Comparison of ENCODE assay signal across 13 mouse cellular contexts in the genomic region with DNA sequence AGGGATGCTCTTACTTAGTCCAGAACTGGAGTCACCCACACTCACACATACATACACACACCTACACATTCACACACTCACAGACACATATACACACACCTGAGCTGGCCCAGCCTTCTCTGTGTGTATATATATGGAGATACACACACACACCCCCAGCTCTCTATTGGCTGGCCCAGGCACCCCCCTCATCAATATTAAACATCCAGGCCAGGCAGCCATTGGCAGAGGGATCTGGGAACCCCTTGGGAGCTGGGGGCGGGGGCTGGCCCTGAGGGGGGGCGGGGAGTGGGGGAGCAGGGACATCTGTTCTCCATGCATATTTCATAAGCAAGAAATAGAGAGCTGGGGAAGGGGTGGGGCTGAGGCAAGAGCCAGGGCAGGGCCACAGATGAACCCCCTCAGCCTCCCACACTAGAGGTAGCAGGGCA. TPM values are rescaled to one million over a fixed set of nuclear protein-coding genes. Genes with fewer than 3 reads are reported as not detected.
DNase-seq lines count a peak whose midpoint lies in the region; ATAC-seq lines count a peak whose summit lies in the region.
"Had no signal": no experiment of that assay in that cellular context is flagged by ENCODE, and none has a peak within 500 bp of the region (broad histone marks: within the 10 kb centered on the region; RNA-seq: fewer than 3 reads in every experiment).

A gene (minus strand): TSS at position 83 of the 431 bp plus-strand sequence.

- peak within 1 kb of the TSS; percentile 65; the same call in 1 of the 2 replicates for H3K27ac ChIP-seq in forebrain, embryonic 10.5 days
- peak within 1 kb of the TSS; percentile 56 for H3K27ac ChIP-seq in hindbrain, embryonic 15.5 days (replicated peaks)
- peak within 1 kb of the TSS; percentile 89 for H3K27ac ChIP-seq in neural tube, embryonic 13.5 days (replicated peaks)
- no peak within 1 kb of the TSS for H3K27ac ChIP-seq in liver, embryonic 11.5 days (ENCODE audit: low read depth, low read length)
- no peak within 1 kb of the TSS for H3K27ac ChIP-seq in heart, embryonic 12.5 days (ENCODE audit: poor library complexity, severe bottlenecking)
- H3K27ac ChIP-seq: stomach, embryonic 15.5 days had no signal

- peak within 1 kb of the TSS; percentile 54 for H3K4me3 ChIP-seq in forebrain, embryonic 10.5 days
- H3K4me3 ChIP-seq in hindbrain, embryonic 15.5 days = peak within 1 kb of the TSS; percentile 25
- peak within 1 kb of the TSS; percentile 50 for H3K4me3 ChIP-seq in neural tube, embryonic 13.5 days
- H3K4me3 ChIP-seq in liver, embryonic 11.5 days (ENCODE audit: low read depth, low read length) = no peak within 1 kb of the TSS
- H3K4me3 ChIP-seq in heart, embryonic 12.5 days = no peak within 1 kb of the TSS
- H3K4me3 ChIP-seq: stomach, embryonic 15.5 days had no signal

- peak within 1 kb of the TSS; percentile 30 for H3K4me2 ChIP-seq in hindbrain, embryonic 15.5 days
- peak within 1 kb of the TSS; percentile 86 for H3K4me2 ChIP-seq in neural tube, embryonic 13.5 days
- no peak within 1 kb of the TSS for H3K4me2 ChIP-seq in liver, embryonic 11.5 days
- no peak within 1 kb of the TSS for H3K4me2 ChIP-seq in heart, embryonic 12.5 days
- H3K4me2 ChIP-seq: stomach, embryonic 15.5 days had no signal

- H3K36me3 ChIP-seq in forebrain, embryonic 10.5 days (replicated peaks) = no peaks in the 10 kb centered on the region
- no peaks in the 10 kb centered on the region for H3K36me3 ChIP-seq in hindbrain, embryonic 15.5 days
- H3K36me3 ChIP-seq in neural tube, embryonic 13.5 days = no peaks in the 10 kb centered on the region
- no peaks in the 10 kb centered on the region for H3K36me3 ChIP-seq in liver, embryonic 11.5 days (ENCODE audit: control insufficient read depth, insufficient read depth, low read length)
- H3K36me3 ChIP-seq in heart, embryonic 12.5 days = no peaks in the 10 kb centered on the region
- H3K36me3 ChIP-seq: stomach, embryonic 15.5 days had no signal

- peaks cover 54% of the 10 kb centered on the region for H3K4me1 ChIP-seq in forebrain, embryonic 10.5 days
- peaks cover 22% of the 10 kb centered on the region for H3K4me1 ChIP-seq in hindbrain, embryonic 15.5 days (replicated peaks)
- H3K4me1 ChIP-seq in neural tube, embryonic 13.5 days (replicated peaks) = peaks cover 93% of the 10 kb centered on the region
- peaks cover 4% of the 10 kb centered on the region; the same call in 1 of the 2 replicates for H3K4me1 ChIP-seq in liver, embryonic 11.5 days (replicated peaks; ENCODE audit: control insufficient read depth, insufficient read depth, low read length)
- peaks cover 23% of the 10 kb centered on the region for H3K4me1 ChIP-seq in heart, embryonic 12.5 days (replicated peaks)

- WGBS in forebrain, embryonic 10.5 days = 28% methylated on average over 2 of the region's 2 CpGs
- WGBS in hindbrain, embryonic 15.5 days = 15% methylated on average over 2 of the region's 2 CpGs
- 27% methylated on average over 2 of the region's 2 CpGs for WGBS in neural tube, embryonic 13.5 days
- 40% methylated on average over 2 of the region's 2 CpGs for WGBS in liver, embryonic 11.5 days
- 57% methylated on average over 2 of the region's 2 CpGs for whole genome bisulfite sequencing in heart, embryonic 12.5 days

- peak; percentile 45 for DNase-seq in layer of hippocampus, adult 9-11 months
- no peak for DNase-seq in layer of hippocampus, adult 11-12 months (ENCODE audit: low spot score)
- no peak for DNase-seq in forebrain, embryonic 10.5 days (ENCODE audit: extremely low spot score, low spot score)
- DNase-seq in liver, embryonic 11.5 days (ENCODE audit: low spot score) = no peak
- DNase-seq: right cerebral cortex, postnatal 14 days had no signal

- no peak within 1 kb of the TSS for H3K9ac ChIP-seq in hindbrain, embryonic 15.5 days
- H3K9ac ChIP-seq in neural tube, embryonic 13.5 days = peak within 1 kb of the TSS; percentile 78
- H3K9ac ChIP-seq in liver, embryonic 11.5 days (ENCODE audit: low read depth, low read length) = no peak within 1 kb of the TSS
- no peak within 1 kb of the TSS; the same call in 1 of the 2 replicates for H3K9ac ChIP-seq in heart, embryonic 12.5 days
- H3K9ac ChIP-seq: stomach, embryonic 15.5 days had no signal

- H3K27me3 ChIP-seq in forebrain, embryonic 10.5 days (ENCODE audit: poor library complexity, severe bottlenecking) = peaks cover 61% of the 10 kb centered on the region
- no peaks in the 10 kb centered on the region for H3K27me3 ChIP-seq in hindbrain, embryonic 15.5 days
- no peaks in the 10 kb centered on the region for H3K27me3 ChIP-seq in neural tube, embryonic 13.5 days
- peaks cover 49% of the 10 kb centered on the region for H3K27me3 ChIP-seq in liver, embryonic 11.5 days (replicated peaks; ENCODE audit: control insufficient read depth, insufficient read depth, low read length)
- H3K27me3 ChIP-seq in heart, embryonic 12.5 days (replicated peaks) = peaks cover 69% of the 10 kb centered on the region

- H3K9me3 ChIP-seq in forebrain, embryonic 10.5 days = no peaks in the 10 kb centered on the region
- H3K9me3 ChIP-seq in hindbrain, embryonic 15.5 days = no peaks in the 10 kb centered on the region
- no peaks in the 10 kb centered on the region for H3K9me3 ChIP-seq in neural tube, embryonic 13.5 days
- no peaks in the 10 kb centered on the region for H3K9me3 ChIP-seq in liver, embryonic 11.5 days (ENCODE audit: control insufficient read depth, low read length)
- H3K9me3 ChIP-seq in heart, embryonic 12.5 days (replicated peaks) = no peaks in the 10 kb centered on the region
- H3K9me3 ChIP-seq: stomach, embryonic 15.5 days had no signal

- peak; percentile 71 for ATAC-seq in hindbrain, embryonic 15.5 days (ENCODE audit: low FRiP score, low read depth)
- ATAC-seq in neural tube, embryonic 13.5 days (ENCODE audit: low read depth) = peak; percentile 67
- ATAC-seq in megakaryocyte, adult 5-6 weeks (ENCODE audit: poor library complexity, severe bottlenecking) = no peak
- ATAC-seq in liver, embryonic 11.5 days (replicated peaks; ENCODE audit: low FRiP score) = no peak
- ATAC-seq in heart, embryonic 12.5 days (ENCODE audit: insufficient number of reproducible peaks, low FRiP score) = no peak
- ATAC-seq: lung, postnatal 0 days had no signal

RNA-seq across cellular contexts. Expression of the gene that starts here (rescaled TPM):
- polyA plus RNA-seq in forebrain, embryonic 10.5 days (2016; fragmentation: Nextera tagmentation; extraction: Ambion mirVana) = 1.6 and 2.7 TPM in 2 replicates
- 3.6 and 4.8 TPM in 2 replicates for polyA plus RNA-seq in hindbrain, embryonic 15.5 days (2015; fragmentation: Nextera tagmentation; extraction: Ambion mirVana)
- 10.4 and 10.8 TPM in 2 replicates for polyA plus RNA-seq in neural tube, embryonic 13.5 days (2015; fragmentation: Nextera tagmentation; extraction: Ambion mirVana)
- total RNA-seq in megakaryocyte, adult 5-6 weeks (2015) = not detected in 2 replicates
- not detected in 2 replicates for total RNA-seq in megakaryocyte, adult 5-6 weeks (2017)
- polyA plus RNA-seq in liver, embryonic 11.5 days (2014; fragmentation: Nextera tagmentation; extraction: Ambion mirVana) = 0.11 TPM in 1 of 2 replicates, not detected in the other
- polyA plus RNA-seq in heart, embryonic 12.5 days (2016; fragmentation: Nextera tagmentation; extraction: Ambion mirVana) = not detected in 2 replicates
- polyA plus RNA-seq: heart, embryonic 16.5 days; kidney, embryonic 14.5 days; lung, postnatal 0 days; stomach, embryonic 15.5 days had no signal

Comparison
In these comparisons a context has a peak if more than half of its experiments do, and no peak if none do; other contexts are left out.
1. H3K27ac ChIP-seq: peak in forebrain, embryonic 10.5 days (single experiment), hindbrain, embryonic 15.5 days (single experiment) and neural tube, embryonic 13.5 days (single experiment); none in liver, embryonic 11.5 days (single experiment) and heart, embryonic 12.5 days (single experiment).
2. H3K4me3 ChIP-seq: peak in forebrain, embryonic 10.5 days (single experiment), hindbrain, embryonic 15.5 days (single experiment) and neural tube, embryonic 13.5 days (single experiment); none in liver, embryonic 11.5 days (single experiment) and heart, embryonic 12.5 days (single experiment).
3. ATAC-seq: peak in hindbrain, embryonic 15.5 days (single experiment) and neural tube, embryonic 13.5 days (single experiment); none in megakaryocyte, adult 5-6 weeks (single experiment), liver, embryonic 11.5 days (single experiment) and heart, embryonic 12.5 days (single experiment).
4. H3K4me2 ChIP-seq: peak in hindbrain, embryonic 15.5 days (single experiment) and neural tube, embryonic 13.5 days (single experiment); none in liver, embryonic 11.5 days (single experiment) and heart, embryonic 12.5 days (single experiment).